Mouse (Mus musculus): Measurements from ENCODE around the gene Creld1. TPM values are rescaled to one million over a fixed set of nuclear protein-coding genes. Genes with fewer than 3 reads are reported as not detected.

Creld1 gene
- total and polyA plus RNA-seq, 3 experiments, result 3.4 to 12.9 (median 4.3) TPM

- Histone ChIP-seq H3K4me3 (replicated peaks in 1 of 3; ENCODE audit: low read depth in 2 of 3, low read length in 2 of 3, poor library complexity in 1 of 3) (no peak overlapping the region), H3K27ac (ENCODE audit: insufficient read depth, low read depth) (no peak overlapping the region), H3K79me2 (replicated peaks; ENCODE audit: control insufficient read depth, extremely low read depth, insufficient read depth, poor library complexity, severe bottlenecking) (no peaks in the 10 kb centered on the region), H3K9me3 (replicated peaks; ENCODE audit: low read length) (no peaks in the 10 kb centered on the region), H3K36me3 (replicated peaks in 1 of 2; ENCODE audit: control insufficient read depth in 1 of 2, insufficient read depth in 1 of 2, low read length in 1 of 2) (no peaks in the 10 kb centered on the region), H3K4me2 (ENCODE audit: insufficient read depth, low read depth, poor library complexity, severe bottlenecking) (no peak overlapping the region), H3K9ac (ENCODE audit: insufficient read depth, low read depth) (no peak overlapping the region), H3K4me1 (ENCODE audit: control insufficient read depth in 1 of 2, insufficient read depth in 2 of 2) (peaks cover 4 to 8% of the 10 kb centered on the region in 2 experiments; a peak in 3 of 4 replicates), H3K27me3 (replicated peaks) (peaks cover 57% of the 10 kb centered on the region)
- dilution Hi-C loops (cut with MboI; ENCODE audit: extremely low pct_ligation_motif_present, extremely low pct_unique_long_range_greater_than_20kb, low sequenced_read_pairs) (no loop called here), in situ Hi-C loops (cut with MboI; ENCODE audit: low pct_ligation_motif_present, low pct_unique_long_range_greater_than_20kb, low sequenced_read_pairs) (no loop called here)
- no peak for TF ChIP-seq USF1 (IDR thresholded peaks at IDR 0.05; ENCODE audit: low read depth, low read length)
- no peak for DNase-seq (ENCODE audit: extremely low read depth)
These were observed 9.9 kb upstream of the Creld1 start for GRCm38 (mm10) chr6:113473246-113473645.

- dilution Hi-C loops (cut with MboI; ENCODE audit: extremely low pct_ligation_motif_present, extremely low pct_unique_long_range_greater_than_20kb, low sequenced_read_pairs), result no loop called here
- peaks cover 58% of the 10 kb centered on the region for H3K27me3 ChIP-seq (replicated peaks)
- no peak overlapping the region for H3K4me3 ChIP-seq (replicated peaks in 1 of 3; ENCODE audit: low read depth in 2 of 3, low read length in 2 of 3, poor library complexity in 1 of 3)
These were observed 9.4 kb upstream of the Creld1 start for GRCm38 (mm10) chr6:113473715-113474114.

GRCm38 (mm10) chr6:113477353-113477752 is 5.7 kb upstream of the Creld1 start:
- Histone ChIP-seq H3K4me1 (ENCODE audit: control insufficient read depth in 1 of 2, insufficient read depth in 2 of 2) (peaks cover 0 to 2% of the 10 kb centered on the region in 2 experiments; a peak in 3 of 4 replicates), H3K27me3 (replicated peaks) (peaks cover 44% of the 10 kb centered on the region), H3K79me2 (replicated peaks; ENCODE audit: control insufficient read depth, extremely low read depth, insufficient read depth, poor library complexity, severe bottlenecking) (no peaks in the 10 kb centered on the region), H3K36me3 (replicated peaks in 1 of 2; ENCODE audit: control insufficient read depth in 1 of 2, insufficient read depth in 1 of 2, low read length in 1 of 2) (no peaks in the 10 kb centered on the region), H3K4me2 (ENCODE audit: insufficient read depth, low read depth, poor library complexity, severe bottlenecking) (no peak overlapping the region), H3K4me3 (replicated peaks in 1 of 3; ENCODE audit: low read depth in 2 of 3, low read length in 2 of 3, poor library complexity in 1 of 3) (no peak overlapping the region), H3K27ac (ENCODE audit: insufficient read depth, low read depth) (no peak overlapping the region), H3K9ac (ENCODE audit: insufficient read depth, low read depth) (no peak overlapping the region), H3K9me3 (replicated peaks; ENCODE audit: low read length) (peaks cover under 1% of the 10 kb centered on the region)
- in situ Hi-C loops (cut with MboI; ENCODE audit: low pct_ligation_motif_present, low pct_unique_long_range_greater_than_20kb, low sequenced_read_pairs), result no loop called here
- TF ChIP-seq ETS1 (conservative IDR thresholded peaks at IDR 0.05; ENCODE audit: low read depth, low read length) (no peak), POLR2A (IDR thresholded peaks at IDR 0.05; ENCODE audit: low read depth, low read length) (no peak), POLR2AphosphoS2 (IDR thresholded peaks at IDR 0.05; ENCODE audit: low read depth, low read length) (no peak), ZKSCAN1 (IDR thresholded peaks at IDR 0.05; ENCODE audit: borderline replicate concordance, low read depth, low read length) (no peak), ZC3H11A (IDR thresholded peaks at IDR 0.05; ENCODE audit: low read depth, low read length) (no peak), SIN3A (IDR thresholded peaks at IDR 0.05; ENCODE audit: low read length) (no peak), JUN (IDR thresholded peaks at IDR 0.05; ENCODE audit: insufficient read depth, low read depth, low read length) (no peak), MEF2A (IDR thresholded peaks at IDR 0.05; ENCODE audit: borderline replicate concordance, low read depth, low read length) (no peak), TCF12 (IDR thresholded peaks at IDR 0.05; ENCODE audit: low read depth, low read length) (no peak), TBP (conservative IDR thresholded peaks at IDR 0.05; ENCODE audit: low read depth, low read length) (no peak), MXI1 (IDR thresholded peaks at IDR 0.05; ENCODE audit: low read depth, low read length) (no peak), CHD1 (IDR thresholded peaks at IDR 0.05; ENCODE audit: low read depth, low read length) (no peak)
- no peak for DNase-seq (ENCODE audit: extremely low read depth)
- dilution Hi-C loops (cut with MboI; ENCODE audit: extremely low pct_ligation_motif_present, extremely low pct_unique_long_range_greater_than_20kb, low sequenced_read_pairs), result no loop called here

More at GRCm38 (mm10) chr6:113473715-113474114, 9.4 kb upstream of the Creld1 start:
- Histone ChIP-seq H3K9ac (ENCODE audit: insufficient read depth, low read depth) (no peak overlapping the region), H3K9me3 (replicated peaks; ENCODE audit: low read length) (no peaks in the 10 kb centered on the region), H3K4me1 (ENCODE audit: control insufficient read depth in 1 of 2, insufficient read depth in 2 of 2) (peaks cover 2 to 3% of the 10 kb centered on the region in 2 experiments; a peak in 3 of 4 replicates), H3K79me2 (replicated peaks; ENCODE audit: control insufficient read depth, extremely low read depth, insufficient read depth, poor library complexity, severe bottlenecking) (no peaks in the 10 kb centered on the region), H3K4me2 (ENCODE audit: insufficient read depth, low read depth, poor library complexity, severe bottlenecking) (no peak overlapping the region), H3K27ac (ENCODE audit: insufficient read depth, low read depth) (no peak overlapping the region), H3K36me3 (replicated peaks in 1 of 2; ENCODE audit: control insufficient read depth in 1 of 2, insufficient read depth in 1 of 2, low read length in 1 of 2) (no peaks in the 10 kb centered on the region)
- DNase-seq (ENCODE audit: extremely low read depth), result no peak
- TF ChIP-seq SMC3 (IDR thresholded peaks at IDR 0.05; ENCODE audit: low read depth, low read length) (no peak), ZKSCAN1 (IDR thresholded peaks at IDR 0.05; ENCODE audit: borderline replicate concordance, low read depth, low read length) (no peak), MAZ (IDR thresholded peaks at IDR 0.05; ENCODE audit: low read depth, low read length) (no peak), USF1 (IDR thresholded peaks at IDR 0.05; ENCODE audit: low read depth, low read length) (no peak), IRF4 (IDR thresholded peaks at IDR 0.05; ENCODE audit: low read depth, low read length) (no peak), RCOR1 (conservative IDR thresholded peaks at IDR 0.05; ENCODE audit: low read depth, low read length) (no peak)
- in situ Hi-C loops (cut with MboI; ENCODE audit: low pct_ligation_motif_present, low pct_unique_long_range_greater_than_20kb, low sequenced_read_pairs), result no loop called here

Measured in CH12.LX (cell line).